ENCODE assay signal across 9 mouse cellular contexts in the genomic region with DNA sequence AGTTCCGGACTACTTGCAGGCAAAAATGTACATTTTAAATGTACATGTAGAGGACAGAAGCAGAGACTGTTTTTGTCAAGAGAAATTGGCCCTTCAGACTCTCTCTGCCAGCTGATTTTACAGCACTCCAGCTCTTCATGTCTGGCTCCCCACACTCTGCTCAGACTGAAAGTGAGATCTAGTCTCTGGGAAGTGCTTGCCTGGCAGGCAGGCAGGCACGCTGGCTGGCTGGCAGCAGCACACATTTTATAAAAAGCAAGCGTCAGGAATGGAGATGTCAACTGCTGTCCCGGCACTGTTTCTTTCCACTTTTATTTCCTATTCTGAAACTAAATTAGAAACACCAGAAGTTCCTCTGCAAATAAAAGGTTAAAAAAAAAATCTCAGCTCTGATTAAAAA.
DNase-seq lines count a peak whose midpoint lies in the region; ATAC-seq lines count a peak whose summit lies in the region.
"Had no signal": no experiment of that assay in that cellular context is flagged by ENCODE, and none has a peak within 500 bp of the region (broad histone marks: within the 10 kb centered on the region; RNA-seq: fewer than 3 reads in every experiment).

No protein-coding gene starts in this region.

- no peak overlapping the region for H3K4me2 ChIP-seq in midbrain, embryonic 16.5 days (ENCODE audit: low read length)

- WGBS in midbrain, embryonic 16.5 days: 53% methylated on average over 4 of the region's 4 CpGs
- 87% methylated on average over 4 of the region's 4 CpGs for WGBS in midbrain, embryonic 10.5 days

- no peak overlapping the region for H3K27ac ChIP-seq in midbrain, embryonic 16.5 days (ENCODE audit: low read length)
- H3K27ac ChIP-seq in midbrain, embryonic 10.5 days (replicated peaks): no peak overlapping the region

- H3K4me3 ChIP-seq in midbrain, embryonic 16.5 days (ENCODE audit: low read depth, low read length): no peak overlapping the region
- H3K4me3 ChIP-seq in midbrain, embryonic 10.5 days: no peak overlapping the region

- no peaks in the 10 kb centered on the region for H3K36me3 ChIP-seq in midbrain, embryonic 16.5 days (ENCODE audit: control insufficient read depth, insufficient read depth, low read length)
- H3K36me3 ChIP-seq in midbrain, embryonic 10.5 days: no peaks in the 10 kb centered on the region

- H3K4me1 ChIP-seq in midbrain, embryonic 16.5 days (ENCODE audit: control insufficient read depth, insufficient read depth, low read length): no peaks in the 10 kb centered on the region
- H3K4me1 ChIP-seq in midbrain, embryonic 10.5 days: peaks cover 11% of the 10 kb centered on the region

- ATAC-seq in midbrain, embryonic 16.5 days: 0 out of 2 replicates have a peak, but pooled peaks have one; percentile 68

- H3K9ac ChIP-seq in midbrain, embryonic 16.5 days (ENCODE audit: low read depth, low read length): no peak overlapping the region

- DNase-seq in embryo, embryonic 11 days: peak; percentile 5
- DNase-seq in embryo, embryonic 10 days (ENCODE audit: low spot score): no peak
- DNase-seq in midbrain, embryonic 10.5 days (ENCODE audit: low spot score): no peak
- peak; percentile 57 to 77 for DNase-seq in left cerebral cortex, adult 18-20 months (ENCODE audit: low spot score in 2 of 2)
- no peak for DNase-seq in spleen, postnatal 36 days (ENCODE audit: low spot score in 2 of 2)
- no peak for DNase-seq in testis, postnatal 14 days (ENCODE audit: low spot score)
- DNase-seq in c-Kit-positive CD71-positive TER-119-positive erythroid progenitor cells, embryonic 14.5 days (ENCODE audit: low spot score): no peak
- DNase-seq: cerebellum, adult 9-10 months had no signal

- no peaks in the 10 kb centered on the region for H3K9me3 ChIP-seq in midbrain, embryonic 16.5 days (replicated peaks; ENCODE audit: control insufficient read depth, low read length, poor library complexity, severe bottlenecking)
- no peaks in the 10 kb centered on the region for H3K9me3 ChIP-seq in midbrain, embryonic 10.5 days (replicated peaks)

- no peaks in the 10 kb centered on the region for H3K27me3 ChIP-seq in midbrain, embryonic 16.5 days (ENCODE audit: control insufficient read depth, insufficient read depth, low read depth, low read length)
- H3K27me3 ChIP-seq in midbrain, embryonic 10.5 days (ENCODE audit: low read depth, poor library complexity, severe bottlenecking): no peaks in the 10 kb centered on the region

Comparison
In these comparisons a context has a peak if more than half of its experiments do, and no peak if none do; other contexts are left out.
1. DNase-seq: peak in embryo, embryonic 11 days (single experiment) and left cerebral cortex, adult 18-20 months (2 of 2); none in embryo, embryonic 10 days (single experiment), midbrain, embryonic 10.5 days (single experiment), spleen, postnatal 36 days (0 of 2), testis, postnatal 14 days (single experiment) and c-Kit-positive CD71-positive TER-119-positive erythroid progenitor cells, embryonic 14.5 days (single experiment).